In genomic region chr2:29770162-29770561, GRCm38 (mm10) we compare ENCODE assay signal across 23 mouse cellular contexts. TPM values are rescaled to one million over a fixed set of nuclear protein-coding genes. Genes with fewer than 3 reads are reported as not detected.
A peak's percentile ranks its signal among the peaks of the same experiment; 100 is the strongest.
DNase-seq lines count a peak whose midpoint lies in the region; ATAC-seq and TF ChIP-seq lines count a peak whose summit lies in the region.
"Had no signal": no experiment of that assay in that cellular context is flagged by ENCODE, and none has a peak within 500 bp of the region (broad histone marks: within the 10 kb centered on the region; RNA-seq: fewer than 3 reads in every experiment).

No protein-coding gene starts in this region.

- no peaks in the 10 kb centered on the region for H3K9me3 ChIP-seq in hindbrain, postnatal 0 days (ENCODE audit: low read length)
- no peaks in the 10 kb centered on the region for H3K9me3 ChIP-seq in hindbrain, embryonic 10.5 days
- H3K9me3 ChIP-seq in lung, embryonic 14.5 days (ENCODE audit: low read depth, low read length): no peaks in the 10 kb centered on the region
- H3K9me3 ChIP-seq in MEL (replicated peaks; ENCODE audit: insufficient read depth, low read length): no peaks in the 10 kb centered on the region
- H3K9me3 ChIP-seq in stomach, postnatal 0 days (ENCODE audit: control insufficient read depth, low read length): no peaks in the 10 kb centered on the region
- H3K9me3 ChIP-seq: forebrain, embryonic 12.5 days; hindbrain, embryonic 13.5 days; kidney, embryonic 15.5 days; liver, embryonic 12.5 days; midbrain, embryonic 10.5 days had no signal

- no peaks in the 10 kb centered on the region for H3K79me2 ChIP-seq in MEL (ENCODE audit: control insufficient read depth, insufficient read depth, low read length, poor library complexity)

- H3K27me3 ChIP-seq in hindbrain, postnatal 0 days (ENCODE audit: insufficient read depth, low read length): no peaks in the 10 kb centered on the region
- no peaks in the 10 kb centered on the region for H3K27me3 ChIP-seq in hindbrain, embryonic 10.5 days (ENCODE audit: insufficient read depth, poor library complexity, severe bottlenecking)
- H3K27me3 ChIP-seq in lung, embryonic 14.5 days (ENCODE audit: insufficient read depth, low read length): no peaks in the 10 kb centered on the region
- no peaks in the 10 kb centered on the region for H3K27me3 ChIP-seq in MEL (ENCODE audit: control insufficient read depth in 1 of 2, insufficient read depth in 2 of 2, low read length in 2 of 2)
- H3K27me3 ChIP-seq in stomach, postnatal 0 days (ENCODE audit: control insufficient read depth, insufficient read depth, low read length): no peaks in the 10 kb centered on the region
- H3K27me3 ChIP-seq: forebrain, embryonic 12.5 days; hindbrain, embryonic 13.5 days; kidney, embryonic 15.5 days; Patski had no signal

- no peak for TF ChIP-seq POLR2A in MEL (IDR thresholded peaks at IDR 0.05; ENCODE audit: control insufficient read depth in 1 of 2, insufficient read depth in 1 of 2, low read depth in 1 of 2, low read length in 2 of 2, poor library complexity in 1 of 2)

- H3K9ac ChIP-seq in hindbrain, postnatal 0 days (replicated peaks; ENCODE audit: low read length): no peak overlapping the region
- H3K9ac ChIP-seq in lung, embryonic 14.5 days: no peak overlapping the region
- no peak overlapping the region for H3K9ac ChIP-seq in MEL (ENCODE audit: control insufficient read depth, low read depth, low read length, poor library complexity, severe bottlenecking)
- no peak overlapping the region for H3K9ac ChIP-seq in stomach, postnatal 0 days (ENCODE audit: low read length)
- H3K9ac ChIP-seq: forebrain, embryonic 12.5 days; hindbrain, embryonic 13.5 days; kidney, embryonic 15.5 days; liver, embryonic 12.5 days had no signal

- TF ChIP-seq CTCF in hindbrain, postnatal 0 days (IDR thresholded peaks at IDR 0.05; ENCODE audit: low read depth): peak; percentile 33
- peak; percentile 41 for TF ChIP-seq CTCF in lung, embryonic 14.5 days (IDR thresholded peaks at IDR 0.05; ENCODE audit: low read depth)
- peak; percentile 35 to 47 (median 47) for TF ChIP-seq CTCF in MEL (IDR thresholded peaks at IDR 0.05 in 2 of 3, conservative IDR thresholded peaks at IDR 0.05 in 1 of 3; ENCODE audit: control insufficient read depth in 1 of 3, insufficient read depth in 1 of 3, low read depth in 2 of 3, low read length in 3 of 3, poor library complexity in 1 of 3, severe bottlenecking in 1 of 3)
- peak; percentile 52 for TF ChIP-seq CTCF in stomach, postnatal 0 days (IDR thresholded peaks at IDR 0.05; ENCODE audit: low read depth)

- H3K36me3 ChIP-seq in hindbrain, postnatal 0 days (ENCODE audit: insufficient read depth, low read length): no peaks in the 10 kb centered on the region
- peaks cover 22% of the 10 kb centered on the region for H3K36me3 ChIP-seq in hindbrain, embryonic 10.5 days
- H3K36me3 ChIP-seq in lung, embryonic 14.5 days (ENCODE audit: insufficient read depth): peaks cover 5% of the 10 kb centered on the region; the same call in 1 of the 2 replicates
- peaks cover 0 to 10% of the 10 kb centered on the region in 2 experiments; a peak in 2 of 4 replicates for H3K36me3 ChIP-seq in MEL (ENCODE audit: control insufficient read depth in 1 of 2, insufficient read depth in 2 of 2, low read length in 2 of 2)
- no peaks in the 10 kb centered on the region for H3K36me3 ChIP-seq in stomach, postnatal 0 days (ENCODE audit: control insufficient read depth, insufficient read depth, low read length)

- no peak overlapping the region for H3K4me2 ChIP-seq in hindbrain, postnatal 0 days (ENCODE audit: low read depth, low read length)
- H3K4me2 ChIP-seq in lung, embryonic 14.5 days: no peak overlapping the region
- no peak overlapping the region for H3K4me2 ChIP-seq in stomach, postnatal 0 days (replicated peaks; ENCODE audit: low read depth)
- H3K4me2 ChIP-seq: forebrain, embryonic 12.5 days; hindbrain, embryonic 13.5 days; kidney, embryonic 15.5 days; liver, embryonic 12.5 days had no signal

- no peak for TF ChIP-seq EP300 in MEL (IDR thresholded peaks at IDR 0.05; ENCODE audit: low read depth in 1 of 2, low read length in 2 of 2)
- TF ChIP-seq EP300 in stomach, postnatal 0 days (optimal IDR thresholded peaks at IDR 0.05): no peak

- ATAC-seq in hindbrain, postnatal 0 days: no peak
- ATAC-seq in lung, embryonic 14.5 days (ENCODE audit: insufficient read depth): no peak
- no peak for ATAC-seq in stomach, postnatal 0 days (ENCODE audit: low FRiP score, low TSS enrichment)
- ATAC-seq: liver, embryonic 12.5 days; Patski had no signal

- H3K27ac ChIP-seq in hindbrain, postnatal 0 days: no peak overlapping the region
- no peak overlapping the region for H3K27ac ChIP-seq in hindbrain, embryonic 10.5 days
- H3K27ac ChIP-seq in lung, embryonic 14.5 days (ENCODE audit: low read depth): no peak overlapping the region
- H3K27ac ChIP-seq in MEL (ENCODE audit: control insufficient read depth, low read depth, low read length): no peak overlapping the region
- H3K27ac ChIP-seq in stomach, postnatal 0 days (replicated peaks): no peak overlapping the region
- H3K27ac ChIP-seq: forebrain, embryonic 12.5 days; hindbrain, embryonic 13.5 days; kidney, embryonic 15.5 days; liver, embryonic 12.5 days; midbrain, embryonic 10.5 days had no signal

- TF ChIP-seq RAD21 in MEL (IDR thresholded peaks at IDR 0.05; ENCODE audit: low read depth, low read length): no peak; the same call in 1 of the 2 replicates

- no peak overlapping the region for H3K4me3 ChIP-seq in hindbrain, postnatal 0 days (ENCODE audit: low read length)
- no peak overlapping the region for H3K4me3 ChIP-seq in hindbrain, embryonic 10.5 days
- no peak overlapping the region for H3K4me3 ChIP-seq in lung, embryonic 14.5 days (ENCODE audit: low read depth, low read length)
- H3K4me3 ChIP-seq in MEL (ENCODE audit: control insufficient read depth in 1 of 2, insufficient read depth in 1 of 2, low read depth in 2 of 2, low read length in 2 of 2): no peak overlapping the region
- no peak overlapping the region for H3K4me3 ChIP-seq in stomach, postnatal 0 days (ENCODE audit: low read depth, low read length)
- H3K4me3 ChIP-seq: forebrain, embryonic 12.5 days; hindbrain, embryonic 13.5 days; kidney, embryonic 15.5 days; liver, embryonic 12.5 days; midbrain, embryonic 10.5 days had no signal

- H3K4me1 ChIP-seq in hindbrain, postnatal 0 days (ENCODE audit: insufficient read depth, low read length): no peaks in the 10 kb centered on the region
- H3K4me1 ChIP-seq in hindbrain, embryonic 10.5 days (replicated peaks): no peaks in the 10 kb centered on the region
- H3K4me1 ChIP-seq in lung, embryonic 14.5 days (ENCODE audit: insufficient read depth): no peaks in the 10 kb centered on the region
- peaks cover 0 to 15% of the 10 kb centered on the region in 2 experiments; a peak in 3 of 4 replicates for H3K4me1 ChIP-seq in MEL (ENCODE audit: control insufficient read depth in 1 of 2, insufficient read depth in 2 of 2, low read length in 2 of 2)
- no peaks in the 10 kb centered on the region for H3K4me1 ChIP-seq in stomach, postnatal 0 days (replicated peaks; ENCODE audit: control insufficient read depth, insufficient read depth)
- H3K4me1 ChIP-seq: forebrain, embryonic 12.5 days; hindbrain, embryonic 13.5 days; midbrain, embryonic 10.5 days had no signal

- DNase-seq in hindbrain, postnatal 0 days (ENCODE audit: low spot score): no peak
- no peak for DNase-seq in hindbrain, embryonic 10.5 days (ENCODE audit: low spot score)
- DNase-seq in lung, embryonic 14.5 days: no peak
- no peak for DNase-seq in lung, postnatal 36 days
- peak; percentile 58 for DNase-seq in MEL (ENCODE audit: low read depth, low spot score)
- no peak for DNase-seq in stomach, postnatal 0 days (ENCODE audit: low spot score)
- no peak for DNase-seq in T-cell, adult 2 months (ENCODE audit: low spot score)
- DNase-seq: adrenal gland, adult 2 months; cerebellum, adult 8-10 months; retina, postnatal 1 day; spleen, adult 18-20 months; thymus, postnatal 4 days had no signal

RNA-seq across cellular contexts. Expression of gene Gm13547, which starts 11.1 kb away (rescaled TPM):
- not detected in 2 replicates for total RNA-seq in hindbrain, postnatal 0 days (2014; rRNA removed)
- polyA plus RNA-seq in hindbrain, postnatal 0 days (2015; fragmentation: Nextera tagmentation; extraction: Ambion mirVana): 0.48 and 0.59 TPM in 2 replicates
- not detected in 2 replicates for polyA plus RNA-seq in hindbrain, embryonic 10.5 days (2016; fragmentation: Nextera tagmentation; extraction: Ambion mirVana)
- polyA plus RNA-seq in lung, embryonic 14.5 days (2014; fragmentation: Nextera tagmentation; extraction: Ambion mirVana): not detected in 2 replicates
- not detected in 2 replicates for total RNA-seq in MEL (2012; rRNA removed)
- polyA plus RNA-seq in MEL (2012; ENCODE audit: insufficient read depth in 1 of 2, insufficient read length in 2 of 2, low read depth in 1 of 2, low replicate concordance in 2 of 2, missing spikeins in 1 of 2): under 1 TPM in 1 of 2 experiments, not detected in 1; 0.86 TPM
- 0.28 TPM in 1 of 2 replicates, not detected in the other for polyA plus RNA-seq in stomach, postnatal 0 days (2015; fragmentation: Nextera tagmentation; extraction: Ambion mirVana)
- total RNA-seq: adrenal gland, adult 2 months; granulocyte monocyte progenitor cell, adult 5-6 weeks; layer of hippocampus, postnatal 10 days had no signal
- polyA plus RNA-seq: adrenal gland, adult 2 months; forebrain, embryonic 12.5 days; hindbrain, embryonic 13.5 days; kidney, embryonic 15.5 days; liver, embryonic 12.5 days; stomach, embryonic 16.5 days had no signal

RNA-seq across cellular contexts. Expression of gene Coq4, which starts 17.1 kb away (rescaled TPM):
- 52.0 and 58.2 TPM in 2 replicates for total RNA-seq in hindbrain, postnatal 0 days (2014; rRNA removed)
- 32.5 and 35.8 TPM in 2 replicates for polyA plus RNA-seq in hindbrain, postnatal 0 days (2015; fragmentation: Nextera tagmentation; extraction: Ambion mirVana)
- polyA plus RNA-seq in hindbrain, embryonic 10.5 days (2016; fragmentation: Nextera tagmentation; extraction: Ambion mirVana): 46.6 and 48.8 TPM in 2 replicates
- 34.1 and 37.5 TPM in 2 replicates for polyA plus RNA-seq in lung, embryonic 14.5 days (2014; fragmentation: Nextera tagmentation; extraction: Ambion mirVana)
- 23.5 and 25.4 TPM in 2 replicates for total RNA-seq in MEL (2012; rRNA removed)
- 10 to 100 TPM in 1 of 2 experiments, not detected in 1; 33.2 TPM for polyA plus RNA-seq in MEL (2012; ENCODE audit: insufficient read depth in 1 of 2, insufficient read length in 2 of 2, low read depth in 1 of 2, low replicate concordance in 2 of 2, missing spikeins in 1 of 2)
- polyA plus RNA-seq in stomach, postnatal 0 days (2015; fragmentation: Nextera tagmentation; extraction: Ambion mirVana): 18.7 and 20.4 TPM in 2 replicates

RNA-seq across cellular contexts. Expression of gene Trub2, which starts 18.1 kb away (rescaled TPM):
- total RNA-seq in hindbrain, postnatal 0 days (2014; rRNA removed): 47.4 and 49.9 TPM in 2 replicates
- polyA plus RNA-seq in hindbrain, postnatal 0 days (2015; fragmentation: Nextera tagmentation; extraction: Ambion mirVana): 32.5 and 34.2 TPM in 2 replicates
- 53.2 and 59.2 TPM in 2 replicates for polyA plus RNA-seq in hindbrain, embryonic 10.5 days (2016; fragmentation: Nextera tagmentation; extraction: Ambion mirVana)
- 30.9 and 32.6 TPM in 2 replicates for polyA plus RNA-seq in lung, embryonic 14.5 days (2014; fragmentation: Nextera tagmentation; extraction: Ambion mirVana)
- total RNA-seq in MEL (2012; rRNA removed): 34.8 and 40.9 TPM in 2 replicates
- 10 to 100 TPM in 1 of 2 experiments, not detected in 1; 44.7 TPM for polyA plus RNA-seq in MEL (2012; ENCODE audit: insufficient read depth in 1 of 2, insufficient read length in 2 of 2, low read depth in 1 of 2, low replicate concordance in 2 of 2, missing spikeins in 1 of 2)
- polyA plus RNA-seq in stomach, postnatal 0 days (2015; fragmentation: Nextera tagmentation; extraction: Ambion mirVana): 14.7 TPM in 2 replicates

RNA-seq across cellular contexts. Expression of gene Gm13420, which starts 18.7 kb away (rescaled TPM):
- total RNA-seq in hindbrain, postnatal 0 days (2014; rRNA removed): 2.6 TPM in 1 of 2 replicates, not detected in the other
- 0.33 and 0.56 TPM in 2 replicates for polyA plus RNA-seq in hindbrain, postnatal 0 days (2015; fragmentation: Nextera tagmentation; extraction: Ambion mirVana)
- 0.30 TPM in 1 of 2 replicates, not detected in the other for polyA plus RNA-seq in hindbrain, embryonic 10.5 days (2016; fragmentation: Nextera tagmentation; extraction: Ambion mirVana)
- polyA plus RNA-seq in lung, embryonic 14.5 days (2014; fragmentation: Nextera tagmentation; extraction: Ambion mirVana): 1.6 and 2.1 TPM in 2 replicates
- total RNA-seq in MEL (2012; rRNA removed): not detected in 2 replicates
- polyA plus RNA-seq in MEL (2012; ENCODE audit: insufficient read depth in 1 of 2, insufficient read length in 2 of 2, low read depth in 1 of 2, low replicate concordance in 2 of 2, missing spikeins in 1 of 2): under 1 TPM in 1 of 2 experiments, not detected in 1; 0.07 TPM
- polyA plus RNA-seq in stomach, postnatal 0 days (2015; fragmentation: Nextera tagmentation; extraction: Ambion mirVana): 5.8 and 6.1 TPM in 2 replicates
- total RNA-seq: adrenal gland, adult 2 months; granulocyte monocyte progenitor cell, adult 5-6 weeks; neutrophil, adult 5-6 weeks had no signal
- polyA plus RNA-seq: adrenal gland, adult 2 months; forebrain, embryonic 12.5 days; heart, embryonic 16.5 days; hindbrain, embryonic 13.5 days; midbrain, embryonic 10.5 days had no signal

RNA-seq across cellular contexts. Expression of gene Slc27a4, which starts 32.3 kb away (rescaled TPM):
- 139 TPM in 2 replicates for total RNA-seq in hindbrain, postnatal 0 days (2014; rRNA removed)
- 43.4 and 46.4 TPM in 2 replicates for polyA plus RNA-seq in hindbrain, postnatal 0 days (2015; fragmentation: Nextera tagmentation; extraction: Ambion mirVana)
- 18.3 and 24.7 TPM in 2 replicates for polyA plus RNA-seq in hindbrain, embryonic 10.5 days (2016; fragmentation: Nextera tagmentation; extraction: Ambion mirVana)
- polyA plus RNA-seq in lung, embryonic 14.5 days (2014; fragmentation: Nextera tagmentation; extraction: Ambion mirVana): 11.7 and 12.0 TPM in 2 replicates
- total RNA-seq in MEL (2012; rRNA removed): 7.9 and 10.9 TPM in 2 replicates
- 10 to 100 TPM in 1 of 2 experiments, not detected in 1; 14.9 TPM for polyA plus RNA-seq in MEL (2012; ENCODE audit: insufficient read depth in 1 of 2, insufficient read length in 2 of 2, low read depth in 1 of 2, low replicate concordance in 2 of 2, missing spikeins in 1 of 2)
- polyA plus RNA-seq in stomach, postnatal 0 days (2015; fragmentation: Nextera tagmentation; extraction: Ambion mirVana): 34.0 and 36.4 TPM in 2 replicates
